Mouse (Mus musculus) C2C12 (cell line): Measurements from ENCODE around the gene Herc2. TPM values are rescaled to one million over a fixed set of nuclear protein-coding genes. Genes with fewer than 3 reads are reported as not detected.

Source experiments
- H3K27me3 ChIP-seq: one replicate; pipeline ENCODE4 v1.6.1; 2011; ENCODE audit not compliant: control insufficient read depth, insufficient read depth, insufficient read length
- H3K36me3 ChIP-seq: one replicate; pipeline ENCODE4 v1.6.1; 2011; ENCODE audit not compliant: control insufficient read depth, insufficient read depth
- H3K4me3 ChIP-seq: one replicate; pipeline ENCODE4 v1.5.1; 2011; ENCODE audit warnings: mild to moderate bottlenecking, control low read depth; ENCODE audit not compliant: poor library complexity, insufficient read depth, severe bottlenecking
- H3K79me2 ChIP-seq: one replicate; pipeline ENCODE4 v1.6.1; 2011; ENCODE audit not compliant: control insufficient read depth, insufficient read depth
- H3K79me3 ChIP-seq: one replicate; pipeline ENCODE4 v1.6.1; 2011; ENCODE audit warnings: low read depth, control low read depth
- H3ac ChIP-seq: one replicate; pipeline ENCODE3; 2011; ENCODE audit warnings: low read depth; ENCODE audit not compliant: control insufficient read depth, insufficient read length
- CEBPB ChIP-seq: IDR thresholded peaks from one replicate; pipeline ENCODE4 v1.6.1; 2011; ENCODE audit warnings: low read depth, mild to moderate bottlenecking, control low read depth, moderate library complexity
- CTCF ChIP-seq: IDR thresholded peaks from one replicate; pipeline ENCODE4 v1.5.1; 2011; ENCODE audit not compliant: control insufficient read depth, insufficient read depth, insufficient read length
- FOSL1 ChIP-seq: IDR thresholded peaks from one replicate; pipeline ENCODE4 v1.8.0; 2011; ENCODE audit warnings: mild to moderate bottlenecking, low read length; ENCODE audit not compliant: poor library complexity, insufficient read depth, severe bottlenecking
- MAX ChIP-seq: IDR thresholded peaks from one replicate; pipeline ENCODE4 v1.6.1; 2011; ENCODE audit warnings: mild to moderate bottlenecking, control low read depth
- MYOD1 ChIP-seq: IDR thresholded peaks from one replicate; pipeline ENCODE4 v1.6.1; 2011; ENCODE audit warnings: low read depth; ENCODE audit not compliant: control insufficient read depth, insufficient read length
- MYOG ChIP-seq: IDR thresholded peaks from one replicate; pipeline ENCODE4 v1.6.1; 2011; ENCODE audit not compliant: control insufficient read depth, insufficient read length; ENCODE audit errors: extremely low read depth
- USF1 ChIP-seq: IDR thresholded peaks from one replicate; pipeline ENCODE4 v1.6.1; 2011; ENCODE audit warnings: low read depth, mild to moderate bottlenecking, control low read depth, moderate library complexity
- polyA plus RNA-seq: library from polyadenylated mRNA; unstranded; fragments of >200 nt; fragmentation: generic; extraction: Trizol; gene quantifications from one replicate; pipeline ENCODE4 v1.2.1, GENCODE M21; 2012; ENCODE audit warnings: missing spikeins

The Herc2 gene
- polyA plus RNA-seq, 1 experiment: 8.8 TPM

DNA sequence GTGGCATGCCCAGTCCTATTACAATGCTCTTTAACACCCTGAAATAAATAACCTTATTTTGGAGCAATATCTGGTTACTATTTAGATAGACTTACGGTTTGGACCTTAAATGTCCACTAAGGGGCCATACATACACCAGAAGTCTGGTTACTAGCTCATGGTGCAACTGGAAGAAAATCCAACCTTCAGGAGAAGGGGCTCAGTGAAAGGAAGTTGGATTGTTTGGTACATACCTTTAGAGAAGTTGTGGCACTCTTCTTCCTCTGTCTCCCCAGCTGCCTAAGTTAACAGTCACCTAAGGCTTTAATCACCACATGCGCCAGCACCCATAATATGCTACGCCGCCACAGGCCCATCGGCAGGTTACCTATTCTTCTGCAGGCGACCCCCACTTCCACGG lies 34.2 kb upstream of the Herc2 start:
- Histone ChIP-seq H3ac (no peak overlapping the region), H3K79me3 (no peaks in the 10 kb centered on the region), H3K36me3 (no peaks in the 10 kb centered on the region), H3K4me3 (no peak overlapping the region), H3K79me2 (no peaks in the 10 kb centered on the region), H3K27me3 (no peaks in the 10 kb centered on the region)
- TF ChIP-seq CTCF: no peak
- no peak for TF ChIP-seq MYOG
- no peak for TF ChIP-seq FOSL1
- TF ChIP-seq MYOD1: no peak
- TF ChIP-seq CEBPB: no peak
- TF ChIP-seq MAX: no peak
- no peak for TF ChIP-seq USF1

DNA sequence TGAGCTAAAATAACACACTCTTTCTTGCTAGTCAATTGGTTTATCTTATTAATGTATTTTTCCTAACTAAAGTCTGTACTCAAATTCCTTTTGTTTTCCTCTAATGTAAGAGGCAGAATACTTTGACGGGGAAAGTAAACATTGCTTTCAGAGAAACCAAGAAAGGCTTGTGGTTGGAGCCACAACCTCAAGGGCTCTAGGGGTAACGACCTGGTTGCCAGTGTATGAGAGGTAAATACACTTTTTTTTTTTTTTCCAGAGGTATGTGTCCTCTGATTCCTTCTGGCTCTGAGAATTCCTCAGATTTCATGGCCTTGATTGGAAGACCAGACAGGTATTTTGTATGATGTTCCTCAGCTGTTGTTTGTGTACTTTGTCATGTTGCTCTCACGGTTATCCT lies 32.2 kb upstream of the Herc2 start:
- Histone ChIP-seq H3K4me3 (no peak overlapping the region), H3K79me2 (no peaks in the 10 kb centered on the region), H3K79me3 (no peaks in the 10 kb centered on the region), H3K27me3 (no peaks in the 10 kb centered on the region), H3K36me3 (no peaks in the 10 kb centered on the region), H3ac (no peak overlapping the region)
- TF ChIP-seq CEBPB: no peak

DNA sequence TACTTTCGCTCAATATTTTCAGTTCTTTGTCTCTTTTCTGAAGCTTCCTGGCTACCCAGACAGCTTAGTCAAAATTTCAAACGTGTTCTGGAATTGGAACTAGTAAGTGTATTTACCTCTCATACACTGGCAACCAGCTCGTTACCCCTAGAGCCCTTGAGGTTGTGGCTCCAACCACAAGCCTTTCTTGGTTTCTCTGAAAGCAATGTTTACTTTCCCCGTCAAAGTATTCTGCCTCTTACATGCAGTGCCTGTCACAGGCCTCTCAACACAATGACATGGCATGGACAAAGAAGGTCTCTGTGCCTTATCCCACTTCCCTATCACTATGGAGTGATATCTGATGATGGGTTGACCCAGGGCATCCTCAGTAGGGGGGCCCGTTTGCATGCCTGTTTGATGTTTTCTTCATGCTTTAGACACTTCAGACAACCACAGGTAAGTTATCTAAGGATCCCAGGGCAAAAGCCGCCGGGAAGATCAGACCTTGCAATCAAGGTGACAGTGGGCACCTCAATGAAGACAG lies 31.5 kb upstream of the Herc2 start:
- Histone ChIP-seq H3ac (no peak overlapping the region), H3K36me3 (no peaks in the 10 kb centered on the region), H3K4me3 (no peak overlapping the region), H3K79me3 (no peaks in the 10 kb centered on the region), H3K27me3 (no peaks in the 10 kb centered on the region), H3K79me2 (no peaks in the 10 kb centered on the region)
- TF ChIP-seq CTCF (no peak), MAX (no peak), FOSL1 (no peak), USF1 (no peak), MYOG (no peak)

DNA sequence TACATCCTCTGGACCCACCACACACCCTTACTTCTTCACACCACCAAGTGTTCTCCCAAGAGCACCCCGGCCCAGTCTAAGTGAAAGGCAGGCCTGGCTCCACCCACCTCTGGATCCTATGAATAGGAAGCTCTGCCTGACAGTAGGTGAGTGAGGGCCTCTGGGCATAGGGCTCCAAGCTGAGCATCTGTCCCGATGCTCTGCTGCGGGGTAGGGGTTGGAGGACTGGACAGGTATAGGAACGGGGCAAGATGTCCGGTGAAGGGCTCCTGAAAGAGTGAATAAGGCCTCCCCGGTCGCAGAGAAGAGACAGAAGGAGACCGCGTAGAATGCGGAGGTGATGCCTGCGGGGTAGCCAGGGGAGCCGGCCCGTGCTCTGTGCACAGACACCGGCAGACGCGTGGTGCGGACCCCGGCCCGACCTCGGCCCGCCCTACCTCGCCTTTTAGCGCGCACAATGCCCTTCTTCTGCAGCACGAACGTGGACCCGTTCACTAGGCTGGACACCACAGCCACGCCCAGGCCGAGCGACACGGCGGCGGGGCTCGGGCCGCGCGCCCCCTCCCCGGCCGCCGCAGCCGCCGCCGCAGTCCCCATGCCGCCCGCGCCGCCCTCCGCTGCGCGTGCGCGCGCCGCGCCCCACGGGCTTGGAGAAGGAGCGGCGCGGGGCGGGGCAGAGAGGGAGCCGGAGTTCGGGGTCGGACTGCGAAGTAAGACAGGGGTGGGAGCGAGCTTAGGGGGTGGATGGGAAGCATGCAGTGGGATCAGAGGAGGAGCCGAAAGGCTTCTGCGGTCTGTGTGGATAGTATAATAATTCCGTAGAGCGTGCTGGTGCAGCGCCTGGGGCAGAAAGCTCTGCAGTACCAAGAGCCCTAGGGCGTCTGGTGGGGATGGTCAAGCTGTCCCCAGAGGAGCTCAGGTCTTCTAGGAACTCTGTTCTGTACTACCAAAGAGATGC lies 30.7 kb upstream of the Herc2 start:
- TF ChIP-seq FOSL1 (no peak), CEBPB (no peak), CTCF (no peak), USF1 (no peak), MYOG (no peak), MYOD1 (no peak), MAX (no peak)
- Histone ChIP-seq H3K79me3 (no peaks in the 10 kb centered on the region), H3ac (peak overlapping the region; percentile 71)

DNA sequence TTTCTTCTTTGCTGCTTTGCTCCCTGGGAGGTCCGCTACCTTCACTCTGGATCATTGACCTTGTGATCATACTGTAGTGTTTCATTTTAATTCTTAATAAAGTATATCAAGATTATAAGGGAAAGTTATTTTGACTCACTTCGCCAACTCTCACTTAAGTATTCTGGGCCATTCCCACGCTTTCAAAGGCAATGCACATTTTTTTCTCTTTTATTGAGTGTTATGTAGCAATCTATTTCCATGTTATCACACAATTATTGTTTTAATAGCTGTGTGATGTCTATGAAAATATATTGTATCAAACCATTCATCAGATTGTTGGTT lies 30.1 kb upstream of the Herc2 start, which contains the start of gene Nipa1:
Gene Nipa1 (minus strand): TSS at position 25 of the 324 bp plus-strand sequence.
- no peaks in the 10 kb centered on the region for H3K36me3 ChIP-seq
- H3K4me3 ChIP-seq: peak within 1 kb of the TSS; percentile 43
- H3ac ChIP-seq: peak within 1 kb of the TSS; percentile 71
- H3K79me2 ChIP-seq: no peaks in the 10 kb centered on the region
- H3K27me3 ChIP-seq: no peaks in the 10 kb centered on the region
- H3K79me3 ChIP-seq: no peaks in the 10 kb centered on the region
- TF ChIP-seq MAX (no peak), CEBPB (no peak), USF1 (no peak), CTCF (no peak), MYOD1 (no peak), MYOG (no peak), FOSL1 (no peak)

More for the DNA sequence above, 30.7 kb upstream of the Herc2 start:
- Histone ChIP-seq H3K27me3 (no peaks in the 10 kb centered on the region), H3K36me3 (no peaks in the 10 kb centered on the region), H3K4me3 (peak overlapping the region; percentile 43), H3K79me2 (no peaks in the 10 kb centered on the region)

DNA sequence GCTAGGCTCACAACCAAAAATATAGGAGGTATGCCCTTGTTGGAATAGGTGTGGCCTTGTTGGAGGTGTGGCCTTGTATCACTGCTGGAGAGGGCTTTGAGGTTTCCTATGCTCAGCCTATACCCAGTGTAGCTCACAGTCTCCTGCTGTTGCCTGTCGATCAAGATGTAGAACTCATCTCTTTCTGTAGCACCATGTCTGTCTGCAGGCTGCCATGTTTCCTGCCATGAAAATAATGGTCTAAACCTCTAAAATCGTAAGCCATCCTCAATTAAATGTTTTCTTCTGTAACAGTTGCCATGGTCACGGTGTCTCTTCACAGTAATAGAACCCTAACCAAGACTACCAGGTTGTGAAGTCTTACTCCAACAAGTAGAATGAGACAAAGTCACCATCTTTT lies 26.4 kb upstream of the Herc2 start:
- TF ChIP-seq MAX: no peak
- no peak for TF ChIP-seq MYOG
- no peak for TF ChIP-seq CTCF
- Histone ChIP-seq H3K4me3 (no peak overlapping the region), H3ac (no peak overlapping the region), H3K79me2 (no peaks in the 10 kb centered on the region), H3K79me3 (no peaks in the 10 kb centered on the region), H3K36me3 (no peaks in the 10 kb centered on the region), H3K27me3 (no peaks in the 10 kb centered on the region)
